8 mouse cellular contexts compared by ENCODE assay signal in the genomic region with DNA sequence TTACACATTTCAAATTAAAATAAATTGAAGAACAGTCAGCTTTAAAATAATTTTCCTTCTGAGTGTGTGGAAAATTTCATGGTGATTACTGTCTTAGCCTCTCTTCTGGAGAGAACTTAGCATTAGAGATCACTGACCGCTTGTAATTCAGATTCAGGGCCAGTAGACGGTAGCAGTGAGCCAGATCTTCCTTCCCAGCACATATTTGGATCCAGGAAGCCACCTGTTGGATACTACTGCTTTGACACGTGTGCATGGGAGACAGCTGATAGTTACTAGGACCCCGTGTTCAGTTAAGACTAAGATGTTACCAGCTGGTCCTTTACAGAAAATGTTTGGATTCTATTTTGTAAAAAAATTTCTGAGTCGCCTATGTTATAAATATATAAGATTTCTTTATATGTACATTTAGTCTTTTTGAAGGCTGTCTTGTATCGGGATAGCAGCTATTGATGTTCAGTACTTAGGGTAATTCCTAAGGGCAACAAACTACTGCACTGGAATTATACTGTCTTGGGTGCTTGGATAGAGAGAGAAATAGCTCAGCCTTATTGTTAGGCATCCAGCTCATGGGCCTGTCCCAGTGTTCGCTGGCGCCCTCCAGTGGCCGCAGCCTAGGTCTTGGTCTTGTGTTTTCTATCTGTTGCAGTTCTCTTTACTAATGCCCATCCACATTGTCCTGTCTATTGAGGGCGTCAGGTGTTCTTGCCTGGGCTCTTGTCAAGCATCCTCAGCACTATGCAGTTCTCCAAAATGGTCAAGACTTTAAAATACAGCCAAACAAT.
A peak's percentile ranks its signal among the peaks of the same experiment; 100 is the strongest.
DNase-seq lines count a peak whose midpoint lies in the region; ATAC-seq and TF ChIP-seq lines count a peak whose summit lies in the region.

No protein-coding gene starts in this region.

- peak; percentile 84 for ATAC-seq in forebrain, postnatal 0 days
- peak; percentile 68 for ATAC-seq in hindbrain, embryonic 13.5 days (ENCODE audit: low FRiP score)

- TF ChIP-seq CTCF in forebrain, postnatal 0 days (IDR thresholded peaks at IDR 0.05; ENCODE audit: low read depth): peak; percentile 80

- H3K36me3 ChIP-seq in forebrain, postnatal 0 days (ENCODE audit: insufficient read depth): peaks cover 42% of the 10 kb centered on the region
- peaks cover 57% of the 10 kb centered on the region for H3K36me3 ChIP-seq in hindbrain, embryonic 13.5 days

- no peaks in the 10 kb centered on the region for H3K27me3 ChIP-seq in forebrain, postnatal 0 days (ENCODE audit: insufficient read depth, low read length)
- H3K27me3 ChIP-seq in hindbrain, embryonic 13.5 days: no peaks in the 10 kb centered on the region

- H3K4me1 ChIP-seq in forebrain, postnatal 0 days (ENCODE audit: insufficient read depth): no peaks in the 10 kb centered on the region
- H3K4me1 ChIP-seq in hindbrain, embryonic 13.5 days (replicated peaks): no peaks in the 10 kb centered on the region

- 40% methylated on average over 10 of the region's 10 CpGs for WGBS in forebrain, postnatal 0 days
- WGBS in hindbrain, embryonic 13.5 days: 43% methylated on average over 10 of the region's 10 CpGs

- H3K27ac ChIP-seq in forebrain, postnatal 0 days (ENCODE audit: low read depth, low read length): no peak overlapping the region
- H3K27ac ChIP-seq in hindbrain, embryonic 13.5 days: no peak overlapping the region

- peak; percentile 75 for DNase-seq in Muller cell, postnatal 12 days (ENCODE audit: inconsistent ontology term)
- peak; percentile 72 to 80 for DNase-seq in cerebellum, adult 18-20 months
- DNase-seq in forebrain, postnatal 0 days: peak; percentile 78
- peak; percentile 67 to 90 for DNase-seq in layer of hippocampus, postnatal 25 days (ENCODE audit: extremely low spot score in 1 of 2, low spot score in 1 of 2)
- DNase-seq in lung, postnatal 25 days (ENCODE audit: low spot score): peak; percentile 81
- peak; percentile 83 for DNase-seq in right cerebral cortex, adult 18-20 months
- DNase-seq in urinary bladder, adult 2 months (ENCODE audit: low spot score): peak; percentile 60

- no peak overlapping the region for H3K9ac ChIP-seq in forebrain, postnatal 0 days
- H3K9ac ChIP-seq in hindbrain, embryonic 13.5 days: no peak overlapping the region

- no peaks in the 10 kb centered on the region for H3K9me3 ChIP-seq in forebrain, postnatal 0 days (ENCODE audit: low read length)
- H3K9me3 ChIP-seq in hindbrain, embryonic 13.5 days: no peaks in the 10 kb centered on the region

- no peak overlapping the region for H3K4me2 ChIP-seq in forebrain, postnatal 0 days (ENCODE audit: low read depth)
- no peak overlapping the region for H3K4me2 ChIP-seq in hindbrain, embryonic 13.5 days

- no peak overlapping the region for H3K4me3 ChIP-seq in forebrain, postnatal 0 days (ENCODE audit: low read depth, low read length)
- H3K4me3 ChIP-seq in hindbrain, embryonic 13.5 days: no peak overlapping the region
